Mouse (Mus musculus) MEL (cell line): ENCODE data around the gene Ust. TPM values are rescaled to one million over a fixed set of nuclear protein-coding genes. Genes with fewer than 3 reads are reported as not detected.

Source experiments
- DNase-seq: peaks from one replicate; pipeline ENCODE4 v3.0.0; 2011; ENCODE audit warnings: low read depth, low spot score
- H3K27ac ChIP-seq: 2 replicates; pipeline ENCODE4 v1.5.1; 2012; ENCODE audit warnings: low read depth, mild to moderate bottlenecking, control low read depth, low read length, moderate library complexity; ENCODE audit not compliant: control insufficient read depth
- H3K27me3 ChIP-seq, 2 experiments: fragments of 150-350 bp in 1 of 2; sonication (generic) in 1 of 2; 2 replicates each; pipeline ENCODE4 v1.6.1; 2012; ENCODE audit warnings: low read length in 2 of 2, mild to moderate bottlenecking in 2 of 2, improper control_type of control experiment in 1 of 2, moderate library complexity in 1 of 2; ENCODE audit not compliant: insufficient read depth in 2 of 2, control insufficient read depth in 1 of 2
- H3K36me3 ChIP-seq, 2 experiments: 2 replicates each; pipeline ENCODE4 v1.6.1; 2012 to 2014; ENCODE audit warnings: low read length in 2 of 2, improper control_type of control experiment in 1 of 2, inconsistent platforms in 1 of 2, mild to moderate bottlenecking in 1 of 2; ENCODE audit not compliant: insufficient read depth in 2 of 2, control insufficient read depth in 1 of 2
- H3K4me1 ChIP-seq, 2 experiments: fragments of 150-350 bp in 1 of 2; sonication (generic) in 1 of 2; 2 replicates each; pipeline ENCODE4 v1.6.1; 2012; ENCODE audit warnings: low read length in 2 of 2, improper control_type of control experiment in 1 of 2, mild to moderate bottlenecking in 1 of 2; ENCODE audit not compliant: insufficient read depth in 2 of 2, control insufficient read depth in 1 of 2
- H3K4me3 ChIP-seq, 2 experiments: fragments of 150-350 bp in 1 of 2; sonication (generic) in 1 of 2; 2 replicates each; pipeline ENCODE4 v1.5.1; 2012; ENCODE audit warnings: low read depth in 2 of 2, low read length in 2 of 2, mild to moderate bottlenecking in 2 of 2, moderate library complexity in 2 of 2, control low read depth in 1 of 2, improper control_type of control experiment in 1 of 2; ENCODE audit not compliant: control insufficient read depth in 1 of 2, insufficient read depth in 1 of 2
- H3K79me2 ChIP-seq: 2 replicates; pipeline ENCODE4 v1.6.1; 2012; ENCODE audit warnings: mild to moderate bottlenecking, low read length, moderate library complexity; ENCODE audit not compliant: control insufficient read depth, poor library complexity, insufficient read depth
- H3K9ac ChIP-seq: 2 replicates; pipeline ENCODE4 v1.6.1; 2012; ENCODE audit warnings: low read depth, mild to moderate bottlenecking, control low read depth, low read length, moderate library complexity; ENCODE audit not compliant: control insufficient read depth, poor library complexity, severe bottlenecking
- H3K9me3 ChIP-seq: fragments of 150-350 bp; sonication (generic); replicated peaks from 2 replicates; pipeline ENCODE4 v1.6.1; 2012; ENCODE audit warnings: mild to moderate bottlenecking, low read length, improper control_type of control experiment, moderate library complexity; ENCODE audit not compliant: insufficient read depth
- CHD1 ChIP-seq: IDR thresholded peaks from 2 replicates; pipeline ENCODE4 v1.6.1; 2012; ENCODE audit warnings: low read depth, mild to moderate bottlenecking, inconsistent platforms, low read length, improper control_type of control experiment
- CTCF ChIP-seq, 3 experiments: IDR thresholded peaks in 2 of 3; conservative IDR thresholded peaks in 1 of 3; 2 replicates each; pipeline ENCODE4 v1.5.1; 2011 to 2012; ENCODE audit warnings: low read length in 3 of 3, low read depth in 2 of 3, mild to moderate bottlenecking in 2 of 3, improper control_type of control experiment in 1 of 3, inconsistent platforms in 1 of 3, mixed read lengths in 1 of 3, moderate library complexity in 1 of 3; ENCODE audit not compliant: control insufficient read depth in 1 of 3, insufficient read depth in 1 of 3, poor library complexity in 1 of 3, severe bottlenecking in 1 of 3
- E2F4 ChIP-seq: IDR thresholded peaks from 2 replicates; pipeline ENCODE4 v1.6.1; 2011; ENCODE audit warnings: low read depth, low read length, improper control_type of control experiment, borderline replicate concordance
- ELF1 ChIP-seq: IDR thresholded peaks from 2 replicates; pipeline ENCODE4 v1.6.1; 2014; ENCODE audit warnings: low read depth, mild to moderate bottlenecking, inconsistent platforms, low read length, improper control_type of control experiment, moderate library complexity
- EP300 ChIP-seq, 2 experiments: IDR thresholded peaks; 2 replicates each; pipeline ENCODE4 v1.6.1; 2011; ENCODE audit warnings: improper control_type of control experiment in 2 of 2, low read length in 2 of 2, low read depth in 1 of 2, mild to moderate bottlenecking in 1 of 2
- ETS1 ChIP-seq: IDR thresholded peaks from 2 replicates; pipeline ENCODE4 v1.6.1; 2012; ENCODE audit warnings: low read depth, mild to moderate bottlenecking, inconsistent platforms, low read length, improper control_type of control experiment, moderate library complexity
- GABPA ChIP-seq: IDR thresholded peaks from 2 replicates; pipeline ENCODE4 v1.6.1; 2012; ENCODE audit warnings: low read depth, mild to moderate bottlenecking, inconsistent platforms, low read length, improper control_type of control experiment, moderate library complexity
- GATA1 ChIP-seq: IDR thresholded peaks from 2 replicates; pipeline ENCODE4 v1.6.1; 2011; ENCODE audit warnings: low read depth, low read length, improper control_type of control experiment
- HCFC1 ChIP-seq: IDR thresholded peaks from 2 replicates; pipeline ENCODE4 v1.6.1; 2012; ENCODE audit warnings: low read depth, mild to moderate bottlenecking, inconsistent platforms, low read length, improper control_type of control experiment, moderate library complexity
- JUND ChIP-seq: IDR thresholded peaks from 2 replicates; pipeline ENCODE4 v1.6.1; 2011; ENCODE audit warnings: low read depth, mild to moderate bottlenecking, improper control_type of control experiment, low read length
- MAFK ChIP-seq: IDR thresholded peaks from 2 replicates; pipeline ENCODE4 v1.6.1; 2011; ENCODE audit warnings: low read depth, mild to moderate bottlenecking, low read length, improper control_type of control experiment, borderline replicate concordance
- MAZ ChIP-seq: IDR thresholded peaks from 2 replicates; pipeline ENCODE4 v1.6.1; 2012; ENCODE audit warnings: low read depth, mild to moderate bottlenecking, inconsistent platforms, low read length, improper control_type of control experiment
- MYB ChIP-seq: IDR thresholded peaks from 2 replicates; pipeline ENCODE4 v1.6.1; 2011; ENCODE audit warnings: mild to moderate bottlenecking, low read depth, low read length, improper control_type of control experiment
- POLR2AphosphoS5 ChIP-seq: IDR thresholded peaks from 2 replicates; pipeline ENCODE4 v1.6.1; 2012; ENCODE audit warnings: low read depth, borderline replicate concordance, mild to moderate bottlenecking, inconsistent platforms, low read length, moderate library complexity, mixed read lengths
- RCOR1 ChIP-seq: IDR thresholded peaks from 2 replicates; pipeline ENCODE4 v1.6.1; 2012; ENCODE audit warnings: low read depth, mild to moderate bottlenecking, inconsistent platforms, low read length, improper control_type of control experiment
- SMC3 ChIP-seq: IDR thresholded peaks from 2 replicates; pipeline ENCODE4 v1.6.1; 2011; ENCODE audit warnings: low read depth, low read length, improper control_type of control experiment
- TBP ChIP-seq: IDR thresholded peaks from 2 replicates; pipeline ENCODE4 v1.8.0; 2011; ENCODE audit warnings: low read depth, low read length, improper control_type of control experiment
- TCF12 ChIP-seq: IDR thresholded peaks from 2 replicates; pipeline ENCODE4 v1.6.1; 2014; ENCODE audit warnings: low read depth, mild to moderate bottlenecking, inconsistent platforms, low read length, improper control_type of control experiment, moderate library complexity
- ZC3H11A ChIP-seq: IDR thresholded peaks from 2 replicates; pipeline ENCODE4 v1.6.1; 2012; ENCODE audit warnings: low read depth, mild to moderate bottlenecking, inconsistent platforms, low read length, improper control_type of control experiment
- ZKSCAN1 ChIP-seq: IDR thresholded peaks from 2 replicates; pipeline ENCODE4 v1.6.1; 2012; ENCODE audit warnings: low read depth, mild to moderate bottlenecking, inconsistent platforms, low read length, improper control_type of control experiment, moderate library complexity
- polyA plus RNA-seq, 2 experiments: library from polyadenylated mRNA; stranded (reverse) in 1 of 2; unstranded in 1 of 2; fragments of >175 nt in 1 of 2; fragments of >200 nt in 1 of 2; gene quantifications; 2 replicates each; pipeline versions ENCODE4 v1.2.1 to v1.2.4; 2012; ENCODE audit warnings: low replicate concordance in 2 of 2, low read depth in 1 of 2; ENCODE audit not compliant: insufficient read length in 2 of 2, insufficient read depth in 1 of 2, missing spikeins in 1 of 2
- total RNA-seq: library from RNA; depleted of rRNA; stranded (reverse); fragments of 300-350 nt; gene quantifications from 2 replicates; pipeline ENCODE4 v1.2.3, GENCODE M21; 2012

Gene Ust
- total and polyA plus RNA-seq, 3 experiments, result not detected

DNA sequence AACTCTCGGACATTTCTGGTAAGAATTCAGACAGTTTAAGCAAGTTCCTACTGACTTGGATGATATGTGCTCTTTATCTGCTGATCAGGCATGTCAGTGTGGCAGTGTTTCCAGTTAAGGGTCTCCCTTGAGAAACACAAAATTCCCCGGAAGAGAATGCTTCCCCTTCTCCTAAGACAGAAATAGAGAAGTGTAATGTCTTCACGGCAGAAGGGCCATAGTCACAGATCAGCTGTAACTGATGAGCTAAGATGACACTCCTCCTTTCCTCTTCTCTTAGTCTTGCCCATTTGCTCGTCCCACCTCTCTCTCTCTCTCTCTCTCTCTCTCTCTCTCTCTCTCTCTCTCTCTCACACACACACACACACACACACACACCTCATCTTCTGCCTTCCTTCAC, 277.9 kb downstream of the Ust start:
- H3K9ac ChIP-seq, result no peak overlapping the region
- TF ChIP-seq HCFC1, result no peak
- TF ChIP-seq ZC3H11A, result no peak
- no peak for TF ChIP-seq POLR2AphosphoS5
- TF ChIP-seq TBP, result no peak
- TF ChIP-seq ELF1, result no peak
- no peak for TF ChIP-seq MYB
- no peak for TF ChIP-seq JUND
- no peak for TF ChIP-seq EP300 (IDR thresholded peaks at IDR 0.05; ENCODE audit: low read depth in 1 of 2, low read length in 2 of 2)
- TF ChIP-seq TCF12, result no peak
- TF ChIP-seq GABPA, result no peak
- TF ChIP-seq GATA1, result no peak
- no peak for TF ChIP-seq MAFK
- no peak for TF ChIP-seq ZKSCAN1
- TF ChIP-seq CHD1, result no peak
- TF ChIP-seq RCOR1, result no peak
- no peak for TF ChIP-seq MAZ
- TF ChIP-seq, all 39 proteins: peak for 0
- H3K79me2 ChIP-seq, result no peaks in the 10 kb centered on the region
- no peaks in the 10 kb centered on the region for H3K36me3 ChIP-seq
- no peaks in the 10 kb centered on the region for H3K9me3 ChIP-seq
- 0 out of 4 replicates have a peak overlapping the region, but pooled peaks of 1 of the 2 experiments have one; percentile 4 for H3K4me3 ChIP-seq
- no peak overlapping the region for H3K27ac ChIP-seq
- peak; percentile 19 for DNase-seq
- H3K27me3 ChIP-seq, result no peaks in the 10 kb centered on the region
- H3K4me1 ChIP-seq, result no peaks in the 10 kb centered on the region

GRCm38 (mm10) chr10:8240242-8240641, 278.4 kb downstream of the Ust start:
- Histone ChIP-seq H3K4me1 (no peaks in the 10 kb centered on the region), H3K79me2 (no peaks in the 10 kb centered on the region), H3K4me3 (no peak overlapping the region), H3K36me3 (no peaks in the 10 kb centered on the region), H3K27ac (no peak overlapping the region), H3K9ac (no peak overlapping the region), H3K9me3 (no peaks in the 10 kb centered on the region), H3K27me3 (no peaks in the 10 kb centered on the region)
- peak; percentile 71 for DNase-seq
- peak; percentile 65 to 97 (median 86) for TF ChIP-seq CTCF (IDR thresholded peaks at IDR 0.05 in 2 of 3, conservative IDR thresholded peaks at IDR 0.05 in 1 of 3; ENCODE audit: control insufficient read depth in 1 of 3, insufficient read depth in 1 of 3, low read depth in 2 of 3, low read length in 3 of 3, poor library complexity in 1 of 3, severe bottlenecking in 1 of 3)
- peak; percentile 97 for TF ChIP-seq SMC3
- no peak for TF ChIP-seq ZKSCAN1
- peak; percentile 97 for TF ChIP-seq ZC3H11A
- TF ChIP-seq E2F4, result no peak
- no peak for TF ChIP-seq ETS1
